Mouse (Mus musculus) small intestine, adult 2 months (tissue): ENCODE results near the gene Naa35.

Source experiments
- CTCF ChIP-seq: fragments of 200-500 bp; IDR thresholded peaks from 2 replicates; pipeline ENCODE4 v1.5.1; 2012; ENCODE audit warnings: low read depth, mild to moderate bottlenecking, control low read depth, inconsistent platforms, low read length, moderate library complexity, mixed read lengths; ENCODE audit not compliant: insufficient replicate concordance, insufficient read length; ENCODE audit errors: extremely low read depth
- POLR2A ChIP-seq: fragments of 200-500 bp; IDR thresholded peaks from 2 replicates; pipeline ENCODE4 v1.6.1; 2012; ENCODE audit warnings: low read depth, mild to moderate bottlenecking, control low read depth, inconsistent platforms, low read length, moderate library complexity

GRCm38 (mm10) chr13:59590691-59591090, 5.6 kb downstream of the Naa35 start:
- TF ChIP-seq POLR2A, result no peak
- no peak for TF ChIP-seq CTCF
